Mouse (Mus musculus) embryo, embryonic 11.5 days (tissue): Measurements from ENCODE around the gene Gm266.

Experiments
- DNase-seq: peaks from one replicate; pipeline ENCODE4 v3.0.0-alpha.2; 2012; ENCODE audit warnings: low read depth, low spot score

Gene Gm266

GRCm38 (mm10) chr12:111503063-111503567 is 17.5 kb upstream of the Gm266 start:
- no peak for DNase-seq

GRCm38 (mm10) chr12:111500725-111501124 is 15.1 kb upstream of the Gm266 start:
- no peak for DNase-seq

GRCm38 (mm10) chr12:111499617-111500016 is 14.0 kb upstream of the Gm266 start:
- DNase-seq: no peak

- no peak for DNase-seq
Observed at GRCm38 (mm10) chr12:111497076-111497475, 11.5 kb upstream of the Gm266 start.

GRCm38 (mm10) chr12:111494931-111495330 is 9.3 kb upstream of the Gm266 start:
- no peak for DNase-seq

- no peak for DNase-seq
Observed at GRCm38 (mm10) chr12:111489261-111489865, 3.7 kb upstream of the Gm266 start.

GRCm38 (mm10) chr12:111486455-111486854 is 832 bp upstream of the Gm266 start:
- no peak for DNase-seq

- no peak for DNase-seq
Observed at GRCm38 (mm10) chr12:111485046-111485651, 474 bp downstream of the Gm266 start.

- DNase-seq: no peak
Observed at GRCm38 (mm10) chr12:111479917-111480316, 5.7 kb downstream of the Gm266 start.

GRCm38 (mm10) chr12:111478924-111479323 is 6.7 kb downstream of the Gm266 start:
- DNase-seq: no peak

GRCm38 (mm10) chr12:111474893-111475643 is 10.6 kb downstream of the Gm266 start:
- DNase-seq: no peak

- no peak for DNase-seq
Observed at GRCm38 (mm10) chr12:111474384-111474783, 11.2 kb downstream of the Gm266 start.

GRCm38 (mm10) chr12:111472886-111473285 is 12.7 kb downstream of the Gm266 start:
- no peak for DNase-seq

- DNase-seq: no peak
Observed at GRCm38 (mm10) chr12:111471721-111472120, 13.9 kb downstream of the Gm266 start.

- DNase-seq: no peak
Observed at GRCm38 (mm10) chr12:111471119-111471518, 14.5 kb downstream of the Gm266 start.

GRCm38 (mm10) chr12:111469507-111469906 is 16.1 kb downstream of the Gm266 start:
- peak; percentile 65 for DNase-seq

GRCm38 (mm10) chr12:111468206-111468605 is 17.4 kb downstream of the Gm266 start:
- DNase-seq: no peak

GRCm38 (mm10) chr12:111466369-111466768 is 19.3 kb downstream of the Gm266 start:
- no peak for DNase-seq

GRCm38 (mm10) chr12:111463570-111463969 is 22.1 kb downstream of the Gm266 start:
- DNase-seq: no peak

GRCm38 (mm10) chr12:111457742-111458141 is 27.9 kb downstream of the Gm266 start:
- DNase-seq: no peak

- DNase-seq: no peak
Observed at GRCm38 (mm10) chr12:111455860-111456259, 29.8 kb downstream of the Gm266 start.

GRCm38 (mm10) chr12:111455311-111455846 is 30.2 kb downstream of the Gm266 start:
- DNase-seq: no peak
